Mouse (Mus musculus) spleen, postnatal 10 days (tissue): ENCODE data around the gene Dscaml1.
A peak's percentile ranks its signal among the peaks of the same experiment; 100 is the strongest.
"Not testable (repeated sequence)": the region's sequence is repeated elsewhere in the genome, so short reads cannot be mapped to it uniquely, and the experiment has no call there.

Experiments
- DNase-seq, 2 experiments: peaks; one replicate each; pipeline ENCODE4 v3.0.0; 2021 to 2022; ENCODE audit warnings: low spot score in 2 of 2

Gene Dscaml1

GRCm38 (mm10) chr9:45774088-45774487, 347.7 kb downstream of the Dscaml1 start:
- no peak for DNase-seq

DNA sequence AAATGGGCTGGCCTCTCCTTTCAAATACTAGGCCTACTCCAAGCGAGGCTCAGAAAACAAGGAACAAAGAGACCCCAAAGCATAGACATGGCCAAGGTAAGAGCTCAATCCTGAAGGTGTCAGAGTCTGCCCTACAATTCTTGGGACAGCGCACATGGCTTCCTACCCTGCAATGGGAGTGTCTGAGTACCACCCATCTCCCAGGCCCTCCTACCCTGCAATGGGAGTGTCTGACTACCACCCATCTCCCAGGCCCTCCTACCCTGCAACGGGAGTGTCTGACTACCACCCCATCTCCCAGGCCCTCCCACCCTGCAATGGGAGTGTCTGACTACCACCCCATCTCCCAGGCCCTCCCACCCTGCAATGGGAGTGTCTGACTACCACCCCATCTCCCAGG, 349.7 kb downstream of the Dscaml1 start:
- DNase-seq = not testable (repeated sequence)

GRCm38 (mm10) chr9:45779201-45779600, 352.8 kb downstream of the Dscaml1 start:
- no peak for DNase-seq

DNA sequence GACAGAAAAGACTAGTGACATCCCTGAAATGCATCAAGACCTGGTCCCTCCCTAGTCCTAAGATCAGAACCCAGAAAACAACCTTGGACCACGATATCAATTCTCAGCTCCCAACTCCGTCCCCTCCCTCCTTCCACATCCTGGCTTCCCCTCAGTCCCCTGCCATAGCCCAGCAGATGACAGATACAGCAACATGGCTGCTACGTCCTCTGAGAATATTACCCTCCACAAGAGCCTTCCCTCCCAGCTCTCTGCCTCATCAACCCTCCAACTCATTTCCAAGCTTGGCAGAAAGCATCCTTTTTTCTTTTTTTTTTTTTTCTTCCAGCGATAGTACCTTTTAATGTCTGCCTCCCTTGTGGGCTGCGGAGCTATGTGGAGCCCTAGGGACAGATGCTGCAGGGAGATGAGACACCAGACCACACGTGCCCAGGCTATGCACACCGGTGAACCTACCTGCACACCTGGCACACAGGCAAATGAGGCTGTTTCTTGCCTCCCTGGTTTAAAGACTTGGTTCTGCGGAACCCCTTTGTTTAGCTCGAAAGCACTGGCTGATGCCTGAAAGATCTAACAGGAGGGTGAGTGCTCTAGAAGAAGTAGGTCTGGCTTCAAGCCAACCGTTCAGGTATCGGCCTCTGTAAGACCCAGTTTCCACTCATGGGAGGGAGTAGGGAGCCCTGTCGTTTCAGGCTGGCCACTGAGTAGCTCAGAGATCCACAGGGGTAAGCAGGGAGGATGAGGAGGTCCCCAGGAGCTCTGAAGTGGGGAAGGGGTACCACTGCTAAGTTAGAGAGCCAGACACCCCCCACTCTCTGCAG, 357.0 kb downstream of the Dscaml1 start:
- DNase-seq = no peak

DNA sequence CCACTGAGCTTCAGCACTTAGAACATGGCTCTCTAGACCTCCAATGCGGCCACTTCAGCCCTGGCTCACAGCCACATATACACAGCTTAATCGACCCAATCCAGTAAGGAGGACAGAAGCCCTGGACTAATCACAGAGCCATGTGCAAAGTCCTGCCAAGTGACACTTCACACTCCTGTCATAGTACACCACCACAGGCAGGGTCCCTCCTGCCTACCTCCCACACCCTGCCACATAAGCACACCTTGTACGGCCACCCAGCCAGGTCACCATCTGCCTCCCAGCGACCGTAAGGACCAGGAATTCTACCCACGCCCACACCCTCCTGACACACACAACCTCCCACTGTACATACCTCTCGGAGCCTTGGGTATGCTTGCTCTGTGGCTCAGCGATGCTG, 360.6 kb downstream of the Dscaml1 start:
- peak; percentile 51 to 60 for DNase-seq

GRCm38 (mm10) chr9:45787547-45787946, 361.1 kb downstream of the Dscaml1 start:
- DNase-seq = peak in 1 of 2 experiments; percentile 87

- peak; percentile 26 to 41 for DNase-seq
Measured at GRCm38 (mm10) chr9:45788405-45788804, 362.0 kb downstream of the Dscaml1 start.

DNA sequence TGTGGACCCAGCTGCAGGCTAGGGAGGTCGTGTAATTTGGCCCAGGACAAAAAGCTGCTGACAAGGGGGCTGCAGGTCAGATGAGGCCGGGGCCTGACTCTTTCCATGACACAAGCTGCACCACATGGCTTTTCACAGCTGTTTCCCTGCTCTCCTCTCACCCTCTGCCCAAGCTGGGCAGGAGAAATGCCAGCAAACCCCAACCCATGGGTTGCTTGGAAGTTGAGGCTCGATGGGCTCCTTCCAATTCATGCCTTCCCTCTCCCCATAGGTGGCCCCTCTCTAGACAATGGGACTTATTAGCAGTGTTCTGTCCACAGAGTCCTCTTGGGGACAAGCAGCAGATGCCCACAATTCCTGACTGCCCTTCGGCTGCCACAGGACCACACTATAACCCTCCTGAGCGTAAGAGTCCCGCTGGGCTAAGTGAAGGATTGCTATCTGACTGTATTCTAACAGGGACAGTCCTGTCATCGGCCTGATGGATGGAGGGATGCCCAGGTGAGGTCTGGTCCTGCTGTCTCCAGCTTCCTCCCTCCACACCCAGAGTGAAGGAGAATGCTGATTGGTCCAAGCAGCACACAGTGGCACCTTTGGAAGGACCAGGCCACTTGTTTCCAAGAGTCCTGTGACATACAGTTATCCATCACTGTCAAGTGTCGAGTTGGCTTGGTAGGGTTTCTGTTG, 365.2 kb downstream of the Dscaml1 start:
- DNase-seq = no peak

GRCm38 (mm10) chr9:45792235-45792634, 365.8 kb downstream of the Dscaml1 start:
- no peak for DNase-seq

DNA sequence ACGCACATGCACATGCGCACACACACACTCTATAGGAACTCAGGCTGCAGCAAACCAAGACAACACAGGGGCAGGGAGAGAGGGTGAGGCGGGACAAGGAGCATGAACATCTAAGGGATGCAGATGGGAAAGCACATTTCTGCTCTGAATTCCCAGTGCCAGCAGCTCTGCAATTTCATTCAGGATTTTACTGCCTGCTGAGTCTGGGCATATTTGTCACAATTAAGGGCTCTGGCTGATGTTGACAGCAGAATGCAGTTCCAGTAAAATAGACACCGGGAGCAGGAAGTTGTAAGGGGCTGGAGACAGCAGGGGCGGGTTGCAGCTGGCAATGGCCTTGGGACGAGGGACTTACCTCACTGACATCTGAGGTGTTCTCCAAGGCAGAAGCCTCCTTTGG, 367.3 kb downstream of the Dscaml1 start:
- no peak for DNase-seq

DNA sequence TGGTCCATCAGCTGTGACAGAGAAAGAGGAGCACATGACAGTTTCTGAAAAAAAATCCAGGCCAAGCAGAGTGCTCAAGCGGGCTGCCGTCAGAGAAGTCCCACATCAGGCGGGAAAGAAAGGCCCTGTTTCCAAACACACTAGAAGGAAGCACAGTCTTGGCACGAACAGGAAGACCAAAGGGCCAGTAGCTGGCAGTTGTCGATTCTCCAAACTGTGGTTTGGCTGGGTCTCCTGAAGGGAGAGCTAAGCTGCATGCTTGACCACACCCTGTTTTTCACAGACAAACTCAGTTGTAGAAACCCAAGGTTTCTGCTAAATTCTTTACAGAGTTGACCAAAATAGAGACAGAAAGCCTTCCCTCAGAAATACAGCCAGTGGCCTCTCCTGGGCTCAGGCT, 369.3 kb downstream of the Dscaml1 start:
- DNase-seq = no peak

DNA sequence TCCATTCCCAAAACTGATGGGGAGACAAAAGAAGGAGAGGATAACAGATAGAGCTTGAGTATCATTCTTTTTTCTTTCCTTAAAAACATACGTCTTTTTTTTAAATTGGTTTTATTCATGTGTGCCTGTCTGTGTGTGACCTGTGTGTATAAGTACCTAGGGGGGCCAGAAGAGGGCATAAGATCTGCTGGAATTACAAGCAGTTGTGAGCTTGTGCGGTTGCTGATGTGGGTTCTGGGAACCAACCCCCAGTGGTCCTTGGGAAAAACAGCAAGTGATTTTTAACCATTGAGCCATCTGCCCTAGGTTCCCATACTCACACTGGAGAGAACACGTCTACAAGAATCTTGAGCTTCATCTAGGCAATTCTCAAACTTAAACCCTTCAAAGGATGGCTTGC, 370.8 kb downstream of the Dscaml1 start:
- no peak for DNase-seq

- no peak for DNase-seq
Measured at GRCm38 (mm10) chr9:45798467-45799164, 372.2 kb downstream of the Dscaml1 start.

GRCm38 (mm10) chr9:45799402-45799801, 373.0 kb downstream of the Dscaml1 start:
- DNase-seq = no peak
